Comparison of ENCODE assay signal across 9 mouse cellular contexts in genomic region chr14:73444733-73445132, GRCm38 (mm10). TPM values are rescaled to one million over a fixed set of nuclear protein-coding genes. Genes with fewer than 3 reads are reported as not detected.
A peak's percentile ranks its signal among the peaks of the same experiment; 100 is the strongest.
DNase-seq lines count a peak whose midpoint lies in the region; ATAC-seq and TF ChIP-seq lines count a peak whose summit lies in the region.
"Had no signal": no experiment of that assay in that cellular context is flagged by ENCODE, and none has a peak within 500 bp of the region (broad histone marks: within the 10 kb centered on the region; RNA-seq: fewer than 3 reads in every experiment).

No protein-coding gene starts in this region.

- H3K9ac ChIP-seq in hindbrain, postnatal 0 days (replicated peaks; ENCODE audit: low read length) = no peak overlapping the region
- H3K9ac ChIP-seq in forebrain, embryonic 12.5 days = no peak overlapping the region
- H3K9ac ChIP-seq: liver, embryonic 14.5 days had no signal

- no peak overlapping the region for H3K4me2 ChIP-seq in hindbrain, postnatal 0 days (ENCODE audit: low read depth, low read length)
- H3K4me2 ChIP-seq in forebrain, embryonic 12.5 days = no peak overlapping the region

- no peaks in the 10 kb centered on the region for H3K36me3 ChIP-seq in hindbrain, postnatal 0 days (ENCODE audit: insufficient read depth, low read length)
- H3K36me3 ChIP-seq in forebrain, embryonic 12.5 days (replicated peaks) = no peaks in the 10 kb centered on the region

- no peak for TF ChIP-seq POLR2A in bone marrow macrophage, adult 2 months (IDR thresholded peaks at IDR 0.05; ENCODE audit: borderline replicate concordance, low read depth, low read length)

- H3K9me3 ChIP-seq in hindbrain, postnatal 0 days (ENCODE audit: low read length) = no peaks in the 10 kb centered on the region
- H3K9me3 ChIP-seq in forebrain, embryonic 12.5 days = no peaks in the 10 kb centered on the region

- no peak for TF ChIP-seq CTCF in bone marrow macrophage, adult 2 months (IDR thresholded peaks at IDR 0.05; ENCODE audit: low read depth, low read length)
- no peak for TF ChIP-seq CTCF in hindbrain, postnatal 0 days (IDR thresholded peaks at IDR 0.05; ENCODE audit: low read depth)

- peak; percentile 42 for DNase-seq in gonadal fat pad, adult 2 months (ENCODE audit: low read depth)
- DNase-seq in kidney, postnatal 4 days = peak; percentile 32 to 55
- peak; percentile 69 for DNase-seq in lung, postnatal 36 days
- no peak for DNase-seq in hindbrain, postnatal 0 days (ENCODE audit: low spot score)
- DNase-seq: cerebellum, adult 2 months had no signal

- ATAC-seq in hindbrain, postnatal 0 days = no peak
- no peak for ATAC-seq in activated CD4-positive, CD25-positive, alpha-beta regulatory T cell, adult 4 months
- no peak for ATAC-seq in forebrain, embryonic 12.5 days (ENCODE audit: low FRiP score)

- H3K4me1 ChIP-seq in bone marrow macrophage, adult 2 months (ENCODE audit: control insufficient read depth, insufficient read depth, low read length) = peaks cover 57% of the 10 kb centered on the region
- no peaks in the 10 kb centered on the region for H3K4me1 ChIP-seq in hindbrain, postnatal 0 days (ENCODE audit: insufficient read depth, low read length)
- no peaks in the 10 kb centered on the region for H3K4me1 ChIP-seq in forebrain, embryonic 12.5 days

- no peak overlapping the region for H3K4me3 ChIP-seq in bone marrow macrophage, adult 2 months (ENCODE audit: insufficient read depth, low read length)
- no peak overlapping the region for H3K4me3 ChIP-seq in hindbrain, postnatal 0 days (ENCODE audit: low read length)
- H3K4me3 ChIP-seq in forebrain, embryonic 12.5 days (replicated peaks) = no peak overlapping the region

- WGBS in hindbrain, postnatal 0 days = 86% methylated on average over 3 of the region's 3 CpGs
- WGBS in forebrain, embryonic 12.5 days = 74% methylated on average over 3 of the region's 3 CpGs

- H3K27me3 ChIP-seq in hindbrain, postnatal 0 days (ENCODE audit: insufficient read depth, low read length) = no peaks in the 10 kb centered on the region
- no peaks in the 10 kb centered on the region for H3K27me3 ChIP-seq in forebrain, embryonic 12.5 days

- peak overlapping the region; percentile 99 for H3K27ac ChIP-seq in bone marrow macrophage, adult 2 months (ENCODE audit: insufficient read depth, low read depth, low read length)
- no peak overlapping the region for H3K27ac ChIP-seq in hindbrain, postnatal 0 days
- no peak overlapping the region for H3K27ac ChIP-seq in forebrain, embryonic 12.5 days
- H3K27ac ChIP-seq: liver, embryonic 14.5 days had no signal

RNA-seq across cellular contexts. Expression of gene Itm2b, which starts 59.6 kb away (rescaled TPM):
- 6,453 and 6,469 TPM in 2 replicates for polyA plus RNA-seq in bone marrow macrophage, adult 2 months (2012; ENCODE audit: insufficient read depth, insufficient read length, missing spikeins)
- polyA plus RNA-seq in gonadal fat pad, adult 2 months (2012; rRNA removed) = 6,968 and 7,905 TPM in 2 replicates
- total RNA-seq in hindbrain, postnatal 0 days (2014; rRNA removed) = 446 TPM in 2 replicates
- polyA plus RNA-seq in hindbrain, postnatal 0 days (2015; fragmentation: Nextera tagmentation; extraction: Ambion mirVana) = 1,059 and 1,161 TPM in 2 replicates
- polyA plus RNA-seq in activated CD4-positive, CD25-positive, alpha-beta regulatory T cell, adult 4 months (2017; shearing (Covaris generic)) = 1,000 to 10,000 TPM in 1 of 2 experiments, 100 to 1,000 TPM in 1; 963 to 1,015 TPM
- polyA plus RNA-seq in forebrain, embryonic 12.5 days (2016; fragmentation: Nextera tagmentation; extraction: Ambion mirVana) = 334 and 364 TPM in 2 replicates
